23 mouse cellular contexts compared by ENCODE assay signal in the genomic region with DNA sequence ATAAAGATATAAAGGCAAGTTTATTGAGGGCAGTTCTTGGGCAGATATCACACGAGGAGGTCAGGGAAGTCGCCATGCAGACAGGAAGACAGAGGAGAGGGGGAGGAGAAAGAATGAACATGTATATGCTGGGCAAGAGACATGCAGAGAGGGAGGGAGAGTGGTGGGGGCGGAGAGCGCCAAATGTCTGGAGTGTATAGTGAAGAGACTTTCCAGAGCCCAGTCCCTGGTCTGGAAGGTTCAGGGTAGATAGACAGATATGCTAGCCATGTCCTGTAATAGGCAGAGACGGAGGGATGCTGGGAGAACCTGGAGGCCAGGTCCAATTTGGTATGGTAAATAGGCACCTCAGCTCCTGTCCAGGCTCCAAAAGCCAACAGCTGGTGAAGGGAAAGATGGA.
A peak's percentile ranks its signal among the peaks of the same experiment; 100 is the strongest.
DNase-seq lines count a peak whose midpoint lies in the region; ATAC-seq and TF ChIP-seq lines count a peak whose summit lies in the region.
"Had no signal": no experiment of that assay in that cellular context is flagged by ENCODE, and none has a peak within 500 bp of the region (broad histone marks: within the 10 kb centered on the region; RNA-seq: fewer than 3 reads in every experiment).

No protein-coding gene starts in this region.

- ATAC-seq in frontal cortex, adult (ENCODE audit: low TSS enrichment), result peak; percentile 53
- 0 out of 2 replicates have a peak, but pooled peaks have one; percentile 29 for ATAC-seq in hindbrain, embryonic 11.5 days (ENCODE audit: low FRiP score)
- no peak for ATAC-seq in hindbrain, embryonic 13.5 days (ENCODE audit: low FRiP score)
- ATAC-seq in neural tube, embryonic 13.5 days (ENCODE audit: low read depth), result no peak
- ATAC-seq in neural tube, embryonic 15.5 days (ENCODE audit: low FRiP score), result no peak
- ATAC-seq: forebrain, embryonic 14.5 days; forebrain, embryonic 16.5 days had no signal

- no peaks in the 10 kb centered on the region for H3K9me3 ChIP-seq in hindbrain, embryonic 11.5 days (ENCODE audit: control insufficient read depth, low read length)
- H3K9me3 ChIP-seq in hindbrain, embryonic 13.5 days, result no peaks in the 10 kb centered on the region
- no peaks in the 10 kb centered on the region for H3K9me3 ChIP-seq in neural tube, embryonic 13.5 days
- H3K9me3 ChIP-seq in neural tube, embryonic 15.5 days (replicated peaks), result no peaks in the 10 kb centered on the region
- H3K9me3 ChIP-seq: embryonic facial prominence, embryonic 13.5 days; embryonic facial prominence, embryonic 15.5 days; forebrain, embryonic 10.5 days; forebrain, embryonic 12.5 days had no signal

- TF ChIP-seq CTCF in left cerebral cortex, adult 2 months (IDR thresholded peaks at IDR 0.05), result no peak

- no peak overlapping the region for H3K27ac ChIP-seq in hindbrain, embryonic 11.5 days (ENCODE audit: low read depth, low read length)
- no peak overlapping the region for H3K27ac ChIP-seq in hindbrain, embryonic 13.5 days
- H3K27ac ChIP-seq in left cerebral cortex, adult 2 months, result 0 out of 2 replicates have a peak overlapping the region, but pooled peaks have one; percentile 11
- H3K27ac ChIP-seq in neural tube, embryonic 13.5 days (replicated peaks), result 0 out of 2 replicates have a peak overlapping the region, but pooled peaks have one; percentile 7
- no peak overlapping the region for H3K27ac ChIP-seq in neural tube, embryonic 15.5 days (replicated peaks)
- H3K27ac ChIP-seq: embryonic facial prominence, embryonic 13.5 days; embryonic facial prominence, embryonic 15.5 days; forebrain, embryonic 10.5 days; forebrain, embryonic 12.5 days had no signal

- intact Hi-C loops in left cerebral cortex, adult 2 months (cut with DNase I), result no loop called here
- intact Hi-C loops in left cerebral cortex, postnatal 14 days (cut with DNase I), result no loop called here

- no peak overlapping the region for H3K4me2 ChIP-seq in hindbrain, embryonic 11.5 days (replicated peaks; ENCODE audit: low read depth, low read length)
- H3K4me2 ChIP-seq in hindbrain, embryonic 13.5 days, result no peak overlapping the region
- no peak overlapping the region for H3K4me2 ChIP-seq in neural tube, embryonic 13.5 days
- H3K4me2 ChIP-seq in neural tube, embryonic 15.5 days, result no peak overlapping the region
- H3K4me2 ChIP-seq: embryonic facial prominence, embryonic 13.5 days; embryonic facial prominence, embryonic 15.5 days; forebrain, embryonic 12.5 days had no signal

- H3K36me3 ChIP-seq in hindbrain, embryonic 11.5 days (ENCODE audit: control insufficient read depth, insufficient read depth, low read length), result no peaks in the 10 kb centered on the region
- H3K36me3 ChIP-seq in hindbrain, embryonic 13.5 days, result no peaks in the 10 kb centered on the region
- no peaks in the 10 kb centered on the region for H3K36me3 ChIP-seq in neural tube, embryonic 13.5 days
- no peaks in the 10 kb centered on the region for H3K36me3 ChIP-seq in neural tube, embryonic 15.5 days
- H3K36me3 ChIP-seq: embryonic facial prominence, embryonic 13.5 days; embryonic facial prominence, embryonic 15.5 days; forebrain, embryonic 10.5 days; forebrain, embryonic 12.5 days had no signal

- WGBS in hindbrain, embryonic 11.5 days, result 83% methylated on average over 5 of the region's 5 CpGs
- 82% methylated on average over 5 of the region's 5 CpGs for WGBS in hindbrain, embryonic 13.5 days
- 84% methylated on average over 5 of the region's 5 CpGs for WGBS in neural tube, embryonic 13.5 days
- WGBS in neural tube, embryonic 15.5 days, result 81% methylated on average over 5 of the region's 5 CpGs

- H3K9ac ChIP-seq in hindbrain, embryonic 11.5 days (ENCODE audit: low read depth, low read length), result no peak overlapping the region
- H3K9ac ChIP-seq in hindbrain, embryonic 13.5 days, result no peak overlapping the region
- H3K9ac ChIP-seq in neural tube, embryonic 13.5 days, result no peak overlapping the region
- H3K9ac ChIP-seq in neural tube, embryonic 15.5 days (replicated peaks), result no peak overlapping the region
- H3K9ac ChIP-seq: embryonic facial prominence, embryonic 13.5 days; embryonic facial prominence, embryonic 15.5 days; forebrain, embryonic 12.5 days had no signal

- H3K27me3 ChIP-seq in hindbrain, embryonic 11.5 days (ENCODE audit: control insufficient read depth, insufficient read depth, low read length), result no peaks in the 10 kb centered on the region
- no peaks in the 10 kb centered on the region for H3K27me3 ChIP-seq in hindbrain, embryonic 13.5 days
- no peaks in the 10 kb centered on the region for H3K27me3 ChIP-seq in neural tube, embryonic 13.5 days
- H3K27me3 ChIP-seq in neural tube, embryonic 15.5 days (replicated peaks), result no peaks in the 10 kb centered on the region
- H3K27me3 ChIP-seq: embryonic facial prominence, embryonic 13.5 days; embryonic facial prominence, embryonic 15.5 days; forebrain, embryonic 12.5 days had no signal

- no peaks in the 10 kb centered on the region for H3K4me1 ChIP-seq in hindbrain, embryonic 11.5 days (replicated peaks; ENCODE audit: control insufficient read depth, insufficient read depth, low read length)
- H3K4me1 ChIP-seq in hindbrain, embryonic 13.5 days (replicated peaks), result peaks cover 29% of the 10 kb centered on the region
- H3K4me1 ChIP-seq in neural tube, embryonic 13.5 days (replicated peaks), result peaks cover 20% of the 10 kb centered on the region
- H3K4me1 ChIP-seq in neural tube, embryonic 15.5 days, result peaks cover 1% of the 10 kb centered on the region
- H3K4me1 ChIP-seq: embryonic facial prominence, embryonic 13.5 days; embryonic facial prominence, embryonic 15.5 days; forebrain, embryonic 12.5 days had no signal

- DNase-seq in frontal cortex, postnatal 14 days (ENCODE audit: low spot score in 2 of 2), result no peak
- DNase-seq in hindbrain, embryonic 11.5 days (ENCODE audit: low spot score), result no peak
- DNase-seq in left cerebral cortex, adult 2 months (ENCODE audit: extremely low spot score in 1 of 2, low spot score in 2 of 2), result no peak
- no peak for DNase-seq in left cerebral cortex, postnatal 14 days (ENCODE audit: low spot score in 2 of 2)
- DNase-seq: adrenal gland, adult 2 months; adrenal gland, postnatal 10 days; adrenal gland, postnatal 25 days; cerebellum, adult 11-12 months; cerebellum, adult 8-10 months; cerebellum, postnatal 14 days; cerebellum, postnatal 36 days; embryo, embryonic 11 days had no signal

- H3K4me3 ChIP-seq in hindbrain, embryonic 11.5 days (ENCODE audit: low read depth, low read length), result no peak overlapping the region
- H3K4me3 ChIP-seq in hindbrain, embryonic 13.5 days, result no peak overlapping the region
- H3K4me3 ChIP-seq in left cerebral cortex, adult 2 months, result no peak overlapping the region
- no peak overlapping the region for H3K4me3 ChIP-seq in neural tube, embryonic 13.5 days
- H3K4me3 ChIP-seq in neural tube, embryonic 15.5 days (replicated peaks), result no peak overlapping the region
- H3K4me3 ChIP-seq: embryonic facial prominence, embryonic 13.5 days; embryonic facial prominence, embryonic 15.5 days; erythroblast, embryonic 14.5 days; forebrain, embryonic 10.5 days; forebrain, embryonic 12.5 days had no signal

Comparison
In these comparisons a context has a peak if more than half of its experiments do, and no peak if none do; other contexts are left out.
1. ATAC-seq: peak in frontal cortex, adult (single experiment) and hindbrain, embryonic 11.5 days (single experiment); none in hindbrain, embryonic 13.5 days (single experiment), neural tube, embryonic 13.5 days (single experiment) and neural tube, embryonic 15.5 days (single experiment).
2. H3K27ac ChIP-seq: peak in left cerebral cortex, adult 2 months (single experiment) and neural tube, embryonic 13.5 days (single experiment); none in hindbrain, embryonic 11.5 days (single experiment), hindbrain, embryonic 13.5 days (single experiment) and neural tube, embryonic 15.5 days (single experiment).